Mouse (Mus musculus): ENCODE measurements around the gene Ubl3. TPM values are rescaled to one million over a fixed set of nuclear protein-coding genes. Genes with fewer than 3 reads are reported as not detected.

The Ubl3 gene
- 138 and 153 TPM in 2 replicates for polyA plus RNA-seq (2015; fragmentation: Nextera tagmentation; extraction: Ambion mirVana)

GRCm38 (mm10) chr5:148552187-148553071 is at the start of gene Ubl3:
Gene Ubl3, minus strand, starts transcription at chr5:148552789.

Other genes with a start within 250 kb of the Ubl3 start
- 36.4 and 41.9 TPM in 2 replicates for gene Slc7a1, start 152.9 kb downstream of the Ubl3 start, polyA plus RNA-seq (2015; fragmentation: Nextera tagmentation; extraction: Ambion mirVana)

Data from neural tube, postnatal 0 days (tissue).